Mouse (Mus musculus) C2C12 (cell line): ENCODE data around the gene Tsfm.

Experiments
- CTCF ChIP-seq: IDR thresholded peaks from one replicate; pipeline ENCODE4 v1.5.1; 2011; ENCODE audit not compliant: control insufficient read depth, insufficient read depth, insufficient read length
- MAX ChIP-seq: IDR thresholded peaks from one replicate; pipeline ENCODE4 v1.6.1; 2011; ENCODE audit warnings: mild to moderate bottlenecking, control low read depth
- MYOD1 ChIP-seq: IDR thresholded peaks from one replicate; pipeline ENCODE4 v1.6.1; 2011; ENCODE audit warnings: low read depth; ENCODE audit not compliant: control insufficient read depth, insufficient read length
- MYOG ChIP-seq: IDR thresholded peaks from one replicate; pipeline ENCODE4 v1.6.1; 2011; ENCODE audit not compliant: control insufficient read depth, insufficient read length; ENCODE audit errors: extremely low read depth
- USF1 ChIP-seq: IDR thresholded peaks from one replicate; pipeline ENCODE4 v1.6.1; 2011; ENCODE audit warnings: low read depth, mild to moderate bottlenecking, control low read depth, moderate library complexity

DNA sequence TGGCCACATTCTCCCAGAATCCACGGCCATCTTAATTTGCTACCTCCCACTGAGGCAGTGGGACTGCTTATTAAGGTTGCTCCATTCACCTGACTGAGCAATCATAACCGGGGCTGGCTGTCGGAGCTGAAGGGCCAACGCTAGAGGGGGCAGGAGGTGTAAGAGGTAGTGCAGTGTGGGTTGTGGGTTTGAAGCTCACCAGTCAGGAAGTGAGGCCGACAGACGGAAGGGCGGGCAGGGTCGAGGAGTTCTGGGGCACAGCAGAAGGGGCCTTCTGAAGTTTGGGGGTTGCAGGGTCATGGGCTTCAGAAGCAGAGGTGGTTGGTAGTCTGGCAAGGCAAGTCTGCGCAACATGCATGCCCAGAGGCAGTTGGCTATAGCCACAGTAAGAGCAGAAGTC, 44.4 kb upstream of the Tsfm start, which contains the start of gene Agap2:
- TF ChIP-seq CTCF: no peak
- no peak for TF ChIP-seq MAX
- no peak for TF ChIP-seq MYOD1
- no peak for TF ChIP-seq USF1
- TF ChIP-seq MYOG: no peak
